Mouse (Mus musculus) cerebellum, adult 11-12 months (tissue): ENCODE measurements around the gene Gm49322.

Experiments
- DNase-seq: peaks from one replicate; pipeline ENCODE4 v3.0.0; 2022

Gene Gm49322

GRCm38 (mm10) chr10:80656863-80657623, 51.2 kb downstream of the Gm49322 start, which contains the start of gene Btbd2:
Gene Btbd2 (minus strand): TSS chr10:80657071.
- DNase-seq, result no peak

GRCm38 (mm10) chr10:80658194-80658840, 52.5 kb downstream of the Gm49322 start:
- no peak for DNase-seq

GRCm38 (mm10) chr10:80658841-80659202, 53.0 kb downstream of the Gm49322 start:
- DNase-seq, result no peak

GRCm38 (mm10) chr10:80659213-80659612, 53.4 kb downstream of the Gm49322 start:
- peak; percentile 66 for DNase-seq

- DNase-seq, result no peak
Measured at GRCm38 (mm10) chr10:80661149-80661548, 55.3 kb downstream of the Gm49322 start.

- no peak for DNase-seq
Measured at GRCm38 (mm10) chr10:80663485-80664196, 57.8 kb downstream of the Gm49322 start.

GRCm38 (mm10) chr10:80664197-80665015, 58.6 kb downstream of the Gm49322 start:
- DNase-seq, result peak; percentile 86

- DNase-seq, result peak; percentile 68
Measured at GRCm38 (mm10) chr10:80665016-80665380, 59.2 kb downstream of the Gm49322 start.
